Mouse (Mus musculus) kidney, embryonic 16.5 days (tissue): Measurements from ENCODE around the gene Tenm3. TPM values are rescaled to one million over a fixed set of nuclear protein-coding genes. Genes with fewer than 3 reads are reported as not detected.

Experiments used
- ATAC-seq: fragments of 200-750 bp; cut with Nextera tagmentation; 2 replicates; pipeline ENCODE4 v1.8.0; 2017; ENCODE audit warnings: moderate TSS enrichment; ENCODE audit not compliant: low FRiP score, low TSS enrichment
- H3K27ac ChIP-seq: fragments of 300-500 bp; sonication (generic); 2 replicates; pipeline ENCODE4 v1.5.1; 2014; ENCODE audit warnings: low read length
- H3K27me3 ChIP-seq: fragments of 300-500 bp; sonication (generic); 2 replicates; pipeline ENCODE4 v1.6.1; 2014; ENCODE audit warnings: low read length, control low read depth, mixed read lengths; ENCODE audit not compliant: insufficient read depth
- H3K36me3 ChIP-seq: fragments of 300-500 bp; sonication (generic); 2 replicates; pipeline ENCODE4 v1.6.1; 2014; ENCODE audit warnings: low read length, control low read depth, mixed read lengths; ENCODE audit not compliant: insufficient read depth
- H3K4me1 ChIP-seq: fragments of 300-500 bp; sonication (generic); 2 replicates; pipeline ENCODE4 v1.6.1; 2014; ENCODE audit warnings: low read length, control low read depth, mixed read lengths; ENCODE audit not compliant: insufficient read depth
- H3K4me2 ChIP-seq: fragments of 300-500 bp; sonication (generic); replicated peaks from 2 replicates; pipeline ENCODE4 v1.6.1; 2014; ENCODE audit warnings: low read depth, low read length
- H3K4me3 ChIP-seq: fragments of 300-500 bp; sonication (generic); 2 replicates; pipeline ENCODE4 v1.5.1; 2014; ENCODE audit warnings: mild to moderate bottlenecking, low read length
- H3K9ac ChIP-seq: fragments of 300-500 bp; sonication (generic); replicated peaks from 2 replicates; pipeline ENCODE4 v1.6.1; 2014; ENCODE audit warnings: low read length
- H3K9me3 ChIP-seq: fragments of 300-500 bp; sonication (generic); 2 replicates; pipeline ENCODE4 v1.6.1; 2016; ENCODE audit warnings: low read length, control low read depth
- WGBS: fragments of 180-500 bp; shearing (Covaris S2); extraction: QIAGEN DNeasy Blood & Tissue Kit; methylation state at CpG from one replicate; pipeline ENCODE4 v1.1.7; 2014; 5-methylcytosine and 5-hydroxymethylcytosine counted together
- polyA plus RNA-seq: library from polyadenylated mRNA; unstranded; fragments of >200 nt; fragmentation: Nextera tagmentation; extraction: Ambion mirVana; gene quantifications from 2 replicates; pipeline ENCODE4 v1.2.1, GENCODE M21; 2015

The Tenm3 gene
- polyA plus RNA-seq, 1 experiment from 2014 or later = 20.3 TPM

DNA sequence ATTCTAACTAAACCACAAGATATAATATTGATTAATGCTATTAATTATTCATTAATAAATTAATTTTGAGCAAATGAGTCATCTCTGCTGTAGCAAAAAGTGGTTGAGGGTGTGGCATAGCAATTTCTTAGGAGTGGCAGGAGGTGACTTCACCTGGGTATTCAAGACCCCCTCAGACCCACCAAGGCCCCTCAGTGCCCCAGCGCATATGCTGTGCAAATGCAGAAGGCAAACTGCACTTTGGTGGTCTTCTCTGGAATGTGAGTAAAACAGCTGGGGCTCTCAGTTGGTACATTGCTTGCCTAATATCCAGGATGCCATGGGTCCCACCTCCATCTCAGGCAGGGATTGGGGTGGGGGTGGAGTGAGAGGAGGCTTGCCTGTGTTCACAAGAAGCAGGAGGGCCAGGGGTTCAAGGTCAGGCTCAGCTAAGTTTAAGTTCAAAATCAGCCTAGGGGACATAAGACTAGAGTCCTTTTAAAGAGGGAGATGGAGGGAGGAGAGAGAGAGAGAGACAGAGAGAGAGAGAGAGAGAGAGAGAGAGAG, 31.5 kb downstream of the Tenm3 start:
- Histone ChIP-seq H3K27me3 (no peaks in the 10 kb centered on the region), H3K27ac (no peak overlapping the region), H3K4me3 (no peak overlapping the region), H3K4me2 (no peak overlapping the region), H3K9me3 (no peaks in the 10 kb centered on the region), H3K9ac (no peak overlapping the region), H3K36me3 (no peaks in the 10 kb centered on the region), H3K4me1 (no peaks in the 10 kb centered on the region)
- WGBS = 100% methylated on average over 1 of the region's 1 CpGs
- ATAC-seq = no peak

DNA sequence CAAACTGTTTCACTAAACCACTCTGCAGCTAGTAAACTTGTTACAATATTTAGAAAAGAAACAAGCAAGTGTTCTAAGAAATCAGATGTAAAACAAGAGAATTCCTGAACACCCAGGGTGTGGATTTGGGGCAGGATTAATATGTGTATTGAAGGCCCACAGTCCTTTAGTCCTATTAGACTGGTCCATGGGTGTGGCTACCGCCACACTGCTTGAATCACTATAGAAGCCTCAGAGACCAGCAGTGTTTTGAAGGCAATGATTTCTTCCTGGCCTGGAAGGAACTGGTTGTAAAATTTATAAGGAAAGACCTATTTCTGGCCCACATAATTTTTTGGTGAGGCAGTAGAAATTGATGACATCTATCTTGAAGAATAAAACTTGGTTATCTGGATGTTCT, 33.1 kb downstream of the Tenm3 start:
- Histone ChIP-seq H3K9ac (no peak overlapping the region), H3K4me2 (no peak overlapping the region)
- no peak for ATAC-seq

DNA sequence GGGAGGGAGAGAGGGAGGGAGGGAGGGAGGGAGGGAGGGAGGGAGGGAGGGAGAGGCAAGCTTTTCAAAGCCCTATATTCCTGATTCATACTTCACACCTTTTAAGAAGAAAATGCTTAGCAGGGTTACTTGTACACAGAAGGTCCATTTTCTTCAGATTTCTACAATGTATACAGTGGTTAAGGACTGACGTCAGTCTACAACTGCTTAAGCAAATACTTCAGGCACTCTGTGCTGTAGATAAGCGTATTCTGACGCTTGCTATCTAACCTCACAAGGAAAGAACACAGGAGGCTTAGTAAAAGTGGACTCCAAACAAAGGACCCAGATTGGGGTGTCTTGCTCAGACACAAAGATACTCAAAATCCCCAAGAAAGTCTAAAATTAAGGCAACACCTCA, 34.6 kb downstream of the Tenm3 start:
- no peaks in the 10 kb centered on the region for H3K36me3 ChIP-seq
- H3K9me3 ChIP-seq = no peaks in the 10 kb centered on the region
- no peaks in the 10 kb centered on the region for H3K27me3 ChIP-seq
- H3K27ac ChIP-seq = no peak overlapping the region
- WGBS = 83% methylated on average over 3 of the region's 3 CpGs
- no peak for ATAC-seq
- no peaks in the 10 kb centered on the region for H3K4me1 ChIP-seq
- H3K4me3 ChIP-seq = no peak overlapping the region
- no peak overlapping the region for H3K9ac ChIP-seq
- H3K4me2 ChIP-seq = no peak overlapping the region

More for the DNA sequence above, 33.1 kb downstream of the Tenm3 start:
- no peak overlapping the region for H3K4me3 ChIP-seq
- WGBS = 57% methylated on average over 1 of the region's 1 CpGs
- H3K9me3 ChIP-seq = no peaks in the 10 kb centered on the region
- H3K27me3 ChIP-seq = no peaks in the 10 kb centered on the region
- H3K36me3 ChIP-seq = no peaks in the 10 kb centered on the region
- H3K27ac ChIP-seq = no peak overlapping the region
- no peaks in the 10 kb centered on the region for H3K4me1 ChIP-seq

- ATAC-seq = no peak
Observed at GRCm38 (mm10) chr8:48803070-48803469, 40.7 kb downstream of the Tenm3 start.

GRCm38 (mm10) chr8:48802231-48802630, 41.5 kb downstream of the Tenm3 start:
- H3K36me3 ChIP-seq = no peaks in the 10 kb centered on the region
- no peaks in the 10 kb centered on the region for H3K4me1 ChIP-seq
- no peak for ATAC-seq
- H3K4me2 ChIP-seq = no peak overlapping the region
- no peak overlapping the region for H3K9ac ChIP-seq
- H3K27ac ChIP-seq = no peak overlapping the region
- H3K9me3 ChIP-seq = no peaks in the 10 kb centered on the region
- H3K27me3 ChIP-seq = no peaks in the 10 kb centered on the region
- H3K4me3 ChIP-seq = no peak overlapping the region
- 60% methylated on average over 8 of the region's 8 CpGs for WGBS

More at GRCm38 (mm10) chr8:48803070-48803469, 40.7 kb downstream of the Tenm3 start:
- Histone ChIP-seq H3K9ac (no peak overlapping the region), H3K4me3 (no peak overlapping the region), H3K4me2 (no peak overlapping the region), H3K27ac (no peak overlapping the region), H3K9me3 (no peaks in the 10 kb centered on the region), H3K27me3 (no peaks in the 10 kb centered on the region), H3K4me1 (no peaks in the 10 kb centered on the region), H3K36me3 (no peaks in the 10 kb centered on the region)
- WGBS = 75% methylated on average over 8 of the region's 8 CpGs

- H3K27me3 ChIP-seq = no peaks in the 10 kb centered on the region
- H3K4me2 ChIP-seq = no peak overlapping the region
- H3K9ac ChIP-seq = no peak overlapping the region
- no peaks in the 10 kb centered on the region for H3K36me3 ChIP-seq
- no peaks in the 10 kb centered on the region for H3K9me3 ChIP-seq
- no peak overlapping the region for H3K4me3 ChIP-seq
- 75% methylated on average over 5 of the region's 5 CpGs for WGBS
- ATAC-seq = no peak
- H3K27ac ChIP-seq = no peak overlapping the region
- 0 out of 2 replicates have a peak, but pooled peaks cover 7% of the 10 kb centered on the region for H3K4me1 ChIP-seq
Observed at GRCm38 (mm10) chr8:48797955-48798359, 45.8 kb downstream of the Tenm3 start.

- 0 out of 2 replicates have a peak, but pooled peaks cover 8% of the 10 kb centered on the region for H3K4me1 ChIP-seq
- H3K9ac ChIP-seq = no peak overlapping the region
- H3K4me3 ChIP-seq = no peak overlapping the region
- no peak for ATAC-seq
- no peak overlapping the region for H3K4me2 ChIP-seq
- no peaks in the 10 kb centered on the region for H3K9me3 ChIP-seq
- WGBS = 69% methylated on average over 7 of the region's 7 CpGs
- H3K36me3 ChIP-seq = no peaks in the 10 kb centered on the region
- H3K27ac ChIP-seq = no peak overlapping the region
- H3K27me3 ChIP-seq = no peaks in the 10 kb centered on the region
Observed at GRCm38 (mm10) chr8:48794285-48794684, 49.5 kb downstream of the Tenm3 start.

DNA sequence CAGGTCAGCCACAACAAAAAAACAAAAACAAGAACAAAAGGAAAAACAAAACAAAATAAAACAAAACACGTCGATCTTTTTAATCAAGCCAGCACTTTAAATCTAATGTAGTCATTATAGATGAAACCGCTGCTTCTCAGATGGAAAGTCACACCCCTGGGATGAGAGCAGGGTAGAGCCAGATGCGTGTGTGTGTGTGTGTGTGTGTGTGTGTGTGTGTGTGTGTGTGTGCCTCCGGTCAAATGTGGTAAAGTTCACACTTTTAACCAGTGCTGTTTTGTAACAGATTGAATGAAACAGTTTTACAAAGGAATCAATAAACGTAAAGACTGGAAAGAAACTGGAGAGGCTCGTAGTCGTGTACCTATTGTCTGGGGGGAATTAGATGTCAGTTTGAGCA, 50.0 kb downstream of the Tenm3 start:
- H3K4me2 ChIP-seq = no peak overlapping the region
- H3K4me3 ChIP-seq = no peak overlapping the region
- H3K36me3 ChIP-seq = no peaks in the 10 kb centered on the region
- WGBS = 79% methylated on average over 8 of the region's 8 CpGs
- H3K4me1 ChIP-seq = 0 out of 2 replicates have a peak, but pooled peaks cover 8% of the 10 kb centered on the region
- ATAC-seq = no peak
- H3K27me3 ChIP-seq = no peaks in the 10 kb centered on the region
- no peak overlapping the region for H3K27ac ChIP-seq
- H3K9me3 ChIP-seq = no peaks in the 10 kb centered on the region
- H3K9ac ChIP-seq = no peak overlapping the region

GRCm38 (mm10) chr8:48792587-48793326, 51.0 kb downstream of the Tenm3 start:
- H3K4me1 ChIP-seq = 0 out of 2 replicates have a peak, but pooled peaks cover 8% of the 10 kb centered on the region

DNA sequence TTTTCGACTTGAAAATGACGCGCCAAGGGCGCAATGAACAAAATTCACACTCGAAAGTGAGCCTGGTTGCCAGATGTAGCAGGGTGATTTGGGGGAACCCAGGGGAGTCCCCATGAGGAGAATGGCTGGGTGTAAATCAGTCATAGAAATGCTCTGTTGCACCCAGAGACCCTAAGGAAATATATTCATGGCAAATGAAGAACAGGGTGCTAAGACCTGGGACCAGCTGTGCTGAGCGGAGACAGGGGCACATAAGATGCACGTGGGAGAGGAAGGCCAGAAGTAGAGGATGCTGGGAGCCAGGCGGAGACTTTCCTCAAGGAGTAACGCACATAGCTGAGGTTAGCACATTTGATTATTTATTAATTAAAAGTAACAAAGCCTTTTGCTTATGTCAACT, 60.4 kb downstream of the Tenm3 start:
- Histone ChIP-seq H3K27me3 (no peaks in the 10 kb centered on the region), H3K9ac (no peak overlapping the region), H3K9me3 (no peaks in the 10 kb centered on the region), H3K4me3 (no peak overlapping the region), H3K27ac (no peak overlapping the region), H3K36me3 (no peaks in the 10 kb centered on the region), H3K4me2 (no peak overlapping the region), H3K4me1 (peaks cover 5% of the 10 kb centered on the region; the same call in 1 of the 2 replicates)
- no peak for ATAC-seq
- 87% methylated on average over 9 of the region's 9 CpGs for WGBS

More at GRCm38 (mm10) chr8:48792587-48793326, 51.0 kb downstream of the Tenm3 start:
- H3K27me3 ChIP-seq = no peaks in the 10 kb centered on the region
- H3K9ac ChIP-seq = no peak overlapping the region
- 71% methylated on average over 10 of the region's 10 CpGs for WGBS
- H3K9me3 ChIP-seq = no peaks in the 10 kb centered on the region
- H3K4me3 ChIP-seq = no peak overlapping the region
- H3K27ac ChIP-seq = no peak overlapping the region
- no peaks in the 10 kb centered on the region for H3K36me3 ChIP-seq
- ATAC-seq = no peak
- H3K4me2 ChIP-seq = no peak overlapping the region
